Mouse (Mus musculus) heart, embryonic 14.5 days (tissue): ENCODE results near the gene Kifc5b. TPM values are rescaled to one million over a fixed set of nuclear protein-coding genes. Genes with fewer than 3 reads are reported as not detected.
"Not testable (repeated sequence)": the region's sequence is repeated elsewhere in the genome, so short reads cannot be mapped to it uniquely, and the experiment has no call there.

Experiments
- ATAC-seq: fragments of 200-750 bp; cut with Nextera tagmentation; 2 replicates; pipeline ENCODE4 v1.8.0; 2017; ENCODE audit warnings: low read depth, moderate TSS enrichment; ENCODE audit not compliant: insufficient number of reproducible peaks, insufficient read depth, low FRiP score
- H3K27ac ChIP-seq, 2 experiments: fragments of 200-500 bp in 1 of 2; fragments of 300-500 bp in 1 of 2; sonication (generic) in 1 of 2; replicated peaks in 1 of 2; 2 replicates each; pipeline ENCODE4 v1.5.1; 2012 to 2014; ENCODE audit warnings: low read depth in 2 of 2, low read length in 2 of 2, control low read depth in 1 of 2, mild to moderate bottlenecking in 1 of 2, mixed read lengths in 1 of 2; ENCODE audit not compliant: control insufficient read depth in 1 of 2, insufficient read depth in 1 of 2
- H3K27me3 ChIP-seq: fragments of 300-500 bp; sonication (generic); 2 replicates; pipeline ENCODE4 v1.6.1; 2014; ENCODE audit warnings: mild to moderate bottlenecking, low read length, control low read depth; ENCODE audit not compliant: control insufficient read depth, insufficient read depth
- H3K36me3 ChIP-seq: fragments of 300-500 bp; sonication (generic); 2 replicates; pipeline ENCODE4 v1.6.1; 2014; ENCODE audit warnings: mild to moderate bottlenecking, control low read depth, low read length, mixed read lengths; ENCODE audit not compliant: control insufficient read depth, insufficient read depth
- H3K4me1 ChIP-seq, 2 experiments: fragments of 200-500 bp in 1 of 2; fragments of 300-500 bp in 1 of 2; sonication (generic) in 1 of 2; 2 replicates each; pipeline ENCODE4 v1.6.1; 2012 to 2014; ENCODE audit warnings: low read length in 2 of 2, control low read depth in 1 of 2, mixed read lengths in 1 of 2; ENCODE audit not compliant: control insufficient read depth in 2 of 2, insufficient read depth in 2 of 2
- H3K4me2 ChIP-seq: fragments of 300-500 bp; sonication (generic); 2 replicates; pipeline ENCODE4 v1.6.1; 2014; ENCODE audit warnings: mild to moderate bottlenecking, low read length
- H3K4me3 ChIP-seq, 2 experiments: fragments of 200-500 bp in 1 of 2; fragments of 300-500 bp in 1 of 2; sonication (generic) in 1 of 2; 2 replicates each; pipeline ENCODE4 v1.5.1; 2012 to 2014; ENCODE audit warnings: low read length in 2 of 2, mild to moderate bottlenecking in 2 of 2, control low read depth in 1 of 2, low read depth in 1 of 2, moderate library complexity in 1 of 2; ENCODE audit not compliant: control insufficient read depth in 1 of 2, insufficient read depth in 1 of 2
- H3K9ac ChIP-seq: fragments of 300-500 bp; sonication (generic); 2 replicates; pipeline ENCODE4 v1.6.1; 2014; ENCODE audit warnings: mild to moderate bottlenecking, low read length
- H3K9me3 ChIP-seq: fragments of 300-500 bp; sonication (generic); 2 replicates; pipeline ENCODE4 v1.6.1; 2016; ENCODE audit warnings: low read length, control low read depth; ENCODE audit not compliant: control insufficient read depth
- WGBS: fragments of 180-500 bp; shearing (Covaris S2); extraction: QIAGEN DNeasy Blood & Tissue Kit; methylation state at CpG from one replicate; pipeline ENCODE4 v1.1.7; 2014; 5-methylcytosine and 5-hydroxymethylcytosine counted together
- polyA plus RNA-seq: library from polyadenylated mRNA; unstranded; fragments of >200 nt; fragmentation: Nextera tagmentation; extraction: Ambion mirVana; gene quantifications from 2 replicates; pipeline ENCODE4 v1.2.1, GENCODE M21; 2014

Kifc5b gene
- polyA plus RNA-seq, 1 experiment from 2014 or later = 4.2 TPM

DNA sequence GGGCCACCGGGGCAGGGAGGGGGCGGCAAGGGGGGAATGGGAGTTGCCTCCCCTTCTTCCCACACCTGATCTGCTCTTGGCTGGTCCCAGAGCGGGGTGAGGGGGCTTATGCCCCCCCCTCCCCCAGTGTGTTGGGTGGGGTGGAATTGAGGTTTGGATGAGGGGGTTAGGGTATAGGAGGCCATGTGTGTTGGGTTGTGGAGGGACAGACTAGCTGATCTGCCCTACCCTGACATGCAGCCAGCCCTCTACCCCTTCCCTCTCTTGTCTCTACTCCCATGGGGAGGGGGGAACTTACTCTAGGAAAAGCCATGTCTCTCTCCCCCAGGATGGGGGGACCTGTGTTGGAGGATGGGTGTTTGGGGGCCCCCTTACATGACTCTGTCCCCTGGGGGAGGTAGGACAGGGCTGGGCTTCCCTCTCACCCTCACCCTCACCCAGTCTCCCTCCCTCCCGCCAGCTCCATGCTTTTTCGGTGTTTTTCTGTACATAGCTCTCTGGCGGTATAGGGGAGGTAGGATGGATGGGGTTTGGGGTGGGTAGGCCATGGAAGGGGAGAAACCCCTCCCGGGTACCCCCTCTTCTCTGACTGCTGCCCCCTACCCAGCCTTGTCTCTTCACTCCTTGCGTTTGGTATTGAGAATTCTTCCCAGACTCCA lies 54.5 kb downstream of the Kifc5b start:
- peaks cover 44% of the 10 kb centered on the region for H3K36me3 ChIP-seq
- H3K4me2 ChIP-seq = peak overlapping the region; percentile 94; the same call in 1 of the 2 replicates
- H3K9ac ChIP-seq = peak overlapping the region; percentile 89
- no peaks in the 10 kb centered on the region for H3K27me3 ChIP-seq
- no peak overlapping the region for H3K27ac ChIP-seq
- ATAC-seq = no peak
- H3K9me3 ChIP-seq = no peaks in the 10 kb centered on the region
- H3K4me1 ChIP-seq = peaks cover 3 to 27% of the 10 kb centered on the region in 2 experiments
- 57% methylated on average over 7 of the region's 8 CpGs for WGBS
- no peak overlapping the region for H3K4me3 ChIP-seq

- Histone ChIP-seq H3K9ac (peak overlapping the region; percentile 89), H3K36me3 (peaks cover 43% of the 10 kb centered on the region), H3K4me3 (peak overlapping the region; percentile 78 to 92), H3K27me3 (no peaks in the 10 kb centered on the region), H3K4me2 (peak overlapping the region; percentile 94), H3K27ac (peak overlapping the region in 1 of 2 experiments; percentile 70; a peak in 1 of 4 replicates), H3K4me1 (peaks cover 3 to 27% of the 10 kb centered on the region in 2 experiments), H3K9me3 (no peaks in the 10 kb centered on the region)
- 3% methylated on average over 3 of the region's 3 CpGs for WGBS
- ATAC-seq = no peak
Measured at GRCm38 (mm10) chr17:26972107-26972506, 55.2 kb downstream of the Kifc5b start.

GRCm38 (mm10) chr17:26972703-26973574 lies 56.0 kb downstream of the Kifc5b start, which contains the start of gene Zbtb9:
Gene Zbtb9 (plus strand): TSS chr17:26973167.
- peak within 1 kb of the TSS; percentile 70 to 72 for H3K27ac ChIP-seq
- H3K36me3 ChIP-seq = peaks cover 41% of the 10 kb centered on the region
- H3K27me3 ChIP-seq = no peaks in the 10 kb centered on the region
- peak; percentile 98 for ATAC-seq
- H3K4me2 ChIP-seq = peak within 1 kb of the TSS; percentile 94
- H3K9me3 ChIP-seq = no peaks in the 10 kb centered on the region
- H3K9ac ChIP-seq = peak within 1 kb of the TSS; percentile 89
- WGBS = under 1% methylated on average over 75 of the region's 75 CpGs
- H3K4me1 ChIP-seq = peaks cover 3 to 27% of the 10 kb centered on the region in 2 experiments
- H3K4me3 ChIP-seq = peak within 1 kb of the TSS; percentile 78 to 92

- no peak overlapping the region for H3K4me2 ChIP-seq
- H3K9ac ChIP-seq = no peak overlapping the region; the same call in 1 of the 2 replicates
- H3K4me3 ChIP-seq = no peak overlapping the region
- H3K27ac ChIP-seq = no peak overlapping the region
- no peak for ATAC-seq
- peaks cover 3 to 27% of the 10 kb centered on the region in 2 experiments for H3K4me1 ChIP-seq
- H3K36me3 ChIP-seq = peaks cover 50% of the 10 kb centered on the region
- WGBS = 89% methylated on average over 15 of the region's 15 CpGs
- H3K9me3 ChIP-seq = no peaks in the 10 kb centered on the region
- H3K27me3 ChIP-seq = no peaks in the 10 kb centered on the region
Measured at GRCm38 (mm10) chr17:26974547-26974946, 57.7 kb downstream of the Kifc5b start.

GRCm38 (mm10) chr17:26975415-26975814 lies 58.5 kb downstream of the Kifc5b start:
- Histone ChIP-seq H3K9ac (no peak overlapping the region), H3K36me3 (peaks cover 50% of the 10 kb centered on the region), H3K4me3 (no peak overlapping the region), H3K4me2 (no peak overlapping the region), H3K27ac (no peak overlapping the region), H3K4me1 (peaks cover 3 to 27% of the 10 kb centered on the region in 2 experiments), H3K27me3 (no peaks in the 10 kb centered on the region), H3K9me3 (no peaks in the 10 kb centered on the region)
- ATAC-seq = no peak

GRCm38 (mm10) chr17:26977354-26977753 lies 60.5 kb downstream of the Kifc5b start:
- not testable (repeated sequence) for H3K9me3 ChIP-seq, H3K27me3 ChIP-seq, H3K4me2 ChIP-seq, H3K4me3 ChIP-seq, ATAC-seq, H3K27ac ChIP-seq, H3K9ac ChIP-seq
- Histone ChIP-seq H3K4me1 (peaks cover 6 to 14% of the 10 kb centered on the region in 2 experiments), H3K36me3 (peaks cover 50% of the 10 kb centered on the region)
- WGBS = 90% methylated on average over 6 of the region's 6 CpGs

GRCm38 (mm10) chr17:26979426-26979825 lies 62.5 kb downstream of the Kifc5b start:
- H3K36me3 ChIP-seq = peaks cover 47% of the 10 kb centered on the region

More at GRCm38 (mm10) chr17:26979426-26979825, 62.5 kb downstream of the Kifc5b start:
- Histone ChIP-seq H3K4me3 (no peak overlapping the region), H3K9ac (no peak overlapping the region), H3K4me1 (peaks cover 3% of the 10 kb centered on the region in 2 experiments; a peak in 1 of 4 replicates), H3K27me3 (no peaks in the 10 kb centered on the region), H3K27ac (no peak overlapping the region), H3K9me3 (no peaks in the 10 kb centered on the region), H3K4me2 (no peak overlapping the region)
- WGBS = 69% methylated on average over 2 of the region's 2 CpGs
- no peak for ATAC-seq
